Mouse (Mus musculus): ENCODE measurements around the gene Rdh5.

- TF ChIP-seq CTCF (IDR thresholded peaks at IDR 0.05; ENCODE audit: low read depth) (no peak), EP300 (IDR thresholded peaks at IDR 0.05; ENCODE audit: low read depth) (no peak)
Measured at GRCm38 (mm10) chr10:128899759-128900490, 22.8 kb downstream of the Rdh5 start.
